Mouse (Mus musculus): Measurements from ENCODE around the gene Etv4. TPM values are rescaled to one million over a fixed set of nuclear protein-coding genes. Genes with fewer than 3 reads are reported as not detected.

The Etv4 gene
- polyA plus RNA-seq, 1 experiment, result not detected

- Histone ChIP-seq H3K4me3 (replicated peaks) (no peak overlapping the region), H3K9me3 (ENCODE audit: control insufficient read depth, low read length) (peaks cover 3% of the 10 kb centered on the region), H3K27me3 (ENCODE audit: control insufficient read depth) (peaks cover 13% of the 10 kb centered on the region), H3K36me3 (ENCODE audit: control insufficient read depth) (no peaks in the 10 kb centered on the region), H3K4me1 (ENCODE audit: control insufficient read depth) (no peaks in the 10 kb centered on the region)
- TF ChIP-seq GATA1 (IDR thresholded peaks at IDR 0.05; ENCODE audit: low read length), result no peak
- TF ChIP-seq TAL1 (IDR thresholded peaks at IDR 0.05; ENCODE audit: low read length), result no peak
Measured at GRCm38 (mm10) chr11:101814375-101815102, 29.4 kb upstream of the Etv4 start.

- Histone ChIP-seq H3K4me3 (replicated peaks) (no peak overlapping the region), H3K36me3 (ENCODE audit: control insufficient read depth) (no peaks in the 10 kb centered on the region), H3K4me1 (ENCODE audit: control insufficient read depth) (no peaks in the 10 kb centered on the region), H3K9me3 (ENCODE audit: control insufficient read depth, low read length) (peaks cover 3% of the 10 kb centered on the region), H3K27me3 (ENCODE audit: control insufficient read depth) (peaks cover 13% of the 10 kb centered on the region)
- no peak for TF ChIP-seq GATA1 (IDR thresholded peaks at IDR 0.05; ENCODE audit: low read length)
- TF ChIP-seq TAL1 (IDR thresholded peaks at IDR 0.05; ENCODE audit: low read length), result no peak
Measured at GRCm38 (mm10) chr11:101813259-101813658, 28.1 kb upstream of the Etv4 start.

GRCm38 (mm10) chr11:101809060-101809828, 24.1 kb upstream of the Etv4 start:
- Histone ChIP-seq H3K27me3 (ENCODE audit: control insufficient read depth) (peaks cover 8% of the 10 kb centered on the region), H3K4me3 (replicated peaks) (no peak overlapping the region), H3K36me3 (ENCODE audit: control insufficient read depth) (no peaks in the 10 kb centered on the region), H3K4me1 (ENCODE audit: control insufficient read depth) (no peaks in the 10 kb centered on the region), H3K9me3 (ENCODE audit: control insufficient read depth, low read length) (peaks cover 3% of the 10 kb centered on the region)
- TF ChIP-seq TAL1 (IDR thresholded peaks at IDR 0.05; ENCODE audit: low read length) (no peak), GATA1 (IDR thresholded peaks at IDR 0.05; ENCODE audit: low read length) (no peak)

- peaks cover under 1% of the 10 kb centered on the region for H3K27me3 ChIP-seq (ENCODE audit: control insufficient read depth)
- no peak overlapping the region for H3K4me3 ChIP-seq (replicated peaks)
Measured at GRCm38 (mm10) chr11:101807266-101807665, 22.1 kb upstream of the Etv4 start.

GRCm38 (mm10) chr11:101806741-101807140, 21.6 kb upstream of the Etv4 start:
- Histone ChIP-seq H3K4me3 (replicated peaks) (no peak overlapping the region), H3K9me3 (ENCODE audit: control insufficient read depth, low read length) (peaks cover 3% of the 10 kb centered on the region), H3K36me3 (ENCODE audit: control insufficient read depth) (no peaks in the 10 kb centered on the region), H3K27me3 (ENCODE audit: control insufficient read depth) (peaks cover 4% of the 10 kb centered on the region), H3K4me1 (ENCODE audit: control insufficient read depth) (no peaks in the 10 kb centered on the region)
- TF ChIP-seq TAL1 (IDR thresholded peaks at IDR 0.05; ENCODE audit: low read length) (no peak), GATA1 (IDR thresholded peaks at IDR 0.05; ENCODE audit: low read length) (no peak)

More at GRCm38 (mm10) chr11:101807266-101807665, 22.1 kb upstream of the Etv4 start:
- Histone ChIP-seq H3K9me3 (ENCODE audit: control insufficient read depth, low read length) (peaks cover 3% of the 10 kb centered on the region), H3K36me3 (ENCODE audit: control insufficient read depth) (no peaks in the 10 kb centered on the region), H3K4me1 (ENCODE audit: control insufficient read depth) (no peaks in the 10 kb centered on the region)
- TF ChIP-seq TAL1 (IDR thresholded peaks at IDR 0.05; ENCODE audit: low read length) (no peak), GATA1 (IDR thresholded peaks at IDR 0.05; ENCODE audit: low read length) (no peak)

- Histone ChIP-seq H3K27me3 (ENCODE audit: control insufficient read depth) (peaks cover 8% of the 10 kb centered on the region), H3K4me3 (replicated peaks) (no peak overlapping the region), H3K36me3 (ENCODE audit: control insufficient read depth) (no peaks in the 10 kb centered on the region), H3K9me3 (ENCODE audit: control insufficient read depth, low read length) (no peaks in the 10 kb centered on the region), H3K4me1 (ENCODE audit: control insufficient read depth) (no peaks in the 10 kb centered on the region)
- TF ChIP-seq GATA1 (IDR thresholded peaks at IDR 0.05; ENCODE audit: low read length) (no peak), TAL1 (IDR thresholded peaks at IDR 0.05; ENCODE audit: low read length) (no peak)
Measured at GRCm38 (mm10) chr11:101805113-101805704, 20.0 kb upstream of the Etv4 start.

GRCm38 (mm10) chr11:101801386-101801785, 16.2 kb upstream of the Etv4 start:
- no peaks in the 10 kb centered on the region for H3K4me1 ChIP-seq (ENCODE audit: control insufficient read depth)
- TF ChIP-seq TAL1 (IDR thresholded peaks at IDR 0.05; ENCODE audit: low read length) (no peak), GATA1 (IDR thresholded peaks at IDR 0.05; ENCODE audit: low read length) (no peak)
- peaks cover 8% of the 10 kb centered on the region for H3K27me3 ChIP-seq (ENCODE audit: control insufficient read depth)

GRCm38 (mm10) chr11:101798083-101798482, 12.9 kb upstream of the Etv4 start:
- peaks cover 8% of the 10 kb centered on the region for H3K27me3 ChIP-seq (ENCODE audit: control insufficient read depth)
- H3K9me3 ChIP-seq (ENCODE audit: control insufficient read depth, low read length), result no peaks in the 10 kb centered on the region
- TF ChIP-seq TAL1 (IDR thresholded peaks at IDR 0.05; ENCODE audit: low read length) (no peak), GATA1 (IDR thresholded peaks at IDR 0.05; ENCODE audit: low read length) (no peak)
- H3K4me1 ChIP-seq (ENCODE audit: control insufficient read depth), result no peaks in the 10 kb centered on the region
- H3K36me3 ChIP-seq (ENCODE audit: control insufficient read depth), result no peaks in the 10 kb centered on the region
- no peak overlapping the region for H3K4me3 ChIP-seq (replicated peaks)

More at GRCm38 (mm10) chr11:101801386-101801785, 16.2 kb upstream of the Etv4 start:
- Histone ChIP-seq H3K9me3 (ENCODE audit: control insufficient read depth, low read length) (no peaks in the 10 kb centered on the region), H3K4me3 (replicated peaks) (no peak overlapping the region), H3K36me3 (ENCODE audit: control insufficient read depth) (no peaks in the 10 kb centered on the region)

GRCm38 (mm10) chr11:101797355-101797754, 12.2 kb upstream of the Etv4 start:
- no peak overlapping the region for H3K4me3 ChIP-seq (replicated peaks)

More at GRCm38 (mm10) chr11:101797355-101797754, 12.2 kb upstream of the Etv4 start:
- TF ChIP-seq GATA1 (IDR thresholded peaks at IDR 0.05; ENCODE audit: low read length) (no peak), TAL1 (IDR thresholded peaks at IDR 0.05; ENCODE audit: low read length) (no peak; the same call in 2 of the 3 replicates)
- no peaks in the 10 kb centered on the region for H3K36me3 ChIP-seq (ENCODE audit: control insufficient read depth)
- peaks cover 8% of the 10 kb centered on the region for H3K27me3 ChIP-seq (ENCODE audit: control insufficient read depth)
- no peaks in the 10 kb centered on the region for H3K9me3 ChIP-seq (ENCODE audit: control insufficient read depth, low read length)
- H3K4me1 ChIP-seq (ENCODE audit: control insufficient read depth), result no peaks in the 10 kb centered on the region
